Mouse (Mus musculus): ENCODE data around the gene Carnmt1. TPM values are rescaled to one million over a fixed set of nuclear protein-coding genes. Genes with fewer than 3 reads are reported as not detected.

Carnmt1 gene
- polyA plus RNA-seq (2012; ENCODE audit: insufficient read depth, insufficient read length, missing spikeins): 6.7 and 10.8 TPM in 2 replicates

GRCm38 (mm10) chr19:18670608-18671007 is at the start of gene Carnmt1:
Gene Carnmt1, plus strand, starts transcription at chr19:18670764.
- Histone ChIP-seq H3K27ac (ENCODE audit: insufficient read depth, low read depth, low read length) (peak within 1 kb of the TSS; percentile 58), H3K4me1 (ENCODE audit: control insufficient read depth, insufficient read depth, low read length) (peaks cover 21% of the 10 kb centered on the region), H3K4me3 (ENCODE audit: insufficient read depth, low read length) (peak within 1 kb of the TSS; percentile 72)
- TF ChIP-seq POLR2A (IDR thresholded peaks at IDR 0.05; ENCODE audit: borderline replicate concordance, low read depth, low read length) (no peak), CTCF (IDR thresholded peaks at IDR 0.05; ENCODE audit: low read depth, low read length) (no peak)

DNA sequence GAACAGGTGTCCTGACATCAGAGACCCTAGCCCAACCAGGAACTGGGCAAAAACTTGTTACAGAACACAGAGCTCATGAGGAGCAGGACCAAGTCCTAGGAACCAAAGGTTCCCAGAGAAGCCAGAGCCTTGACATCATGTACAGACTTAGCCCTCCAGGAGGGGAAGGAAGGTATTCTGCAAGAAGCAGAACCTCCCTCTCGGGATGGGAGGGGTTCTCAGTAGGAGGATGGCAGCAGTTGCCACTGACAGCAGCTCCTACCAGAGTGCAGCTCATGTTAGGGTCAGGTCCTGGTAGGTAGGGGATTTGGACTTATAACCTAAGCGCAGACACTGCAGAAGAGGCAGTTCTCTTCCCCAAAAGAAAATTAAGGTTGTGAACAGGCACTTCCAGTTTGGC is 46.7 kb upstream of the Carnmt1 start:
- Histone ChIP-seq H3K27ac (ENCODE audit: insufficient read depth, low read depth, low read length) (no peak overlapping the region), H3K4me1 (ENCODE audit: control insufficient read depth, insufficient read depth, low read length) (peaks cover 67% of the 10 kb centered on the region), H3K4me3 (ENCODE audit: insufficient read depth, low read length) (no peak overlapping the region)
- TF ChIP-seq CTCF (IDR thresholded peaks at IDR 0.05; ENCODE audit: low read depth, low read length): no peak
- no peak for TF ChIP-seq POLR2A (IDR thresholded peaks at IDR 0.05; ENCODE audit: borderline replicate concordance, low read depth, low read length)

DNA sequence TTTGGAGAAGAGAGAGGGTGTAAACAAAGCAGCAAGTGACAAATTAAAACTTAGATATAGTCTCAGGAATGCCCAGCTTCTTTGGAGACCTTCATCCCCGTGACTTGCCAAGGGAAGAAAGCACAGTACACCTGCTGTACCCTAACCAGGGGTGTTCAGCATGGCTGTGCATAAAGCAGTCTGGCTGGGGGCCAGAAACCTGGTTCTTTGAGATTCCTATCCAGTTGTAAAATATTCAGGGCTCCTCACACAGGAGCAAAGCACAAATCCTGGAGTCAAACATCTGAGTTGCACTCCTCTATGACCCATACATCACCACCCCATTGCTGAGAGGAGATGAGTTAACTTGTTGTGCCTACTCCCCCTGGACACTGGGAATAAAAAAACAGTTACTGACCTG is 41.0 kb upstream of the Carnmt1 start:
- TF ChIP-seq CTCF (IDR thresholded peaks at IDR 0.05; ENCODE audit: low read depth, low read length) (no peak), POLR2A (IDR thresholded peaks at IDR 0.05; ENCODE audit: borderline replicate concordance, low read depth, low read length) (no peak)
- Histone ChIP-seq H3K4me1 (ENCODE audit: control insufficient read depth, insufficient read depth, low read length) (peaks cover 31% of the 10 kb centered on the region), H3K27ac (ENCODE audit: insufficient read depth, low read depth, low read length) (no peak overlapping the region), H3K4me3 (ENCODE audit: insufficient read depth, low read length) (peak overlapping the region; percentile 23)

DNA sequence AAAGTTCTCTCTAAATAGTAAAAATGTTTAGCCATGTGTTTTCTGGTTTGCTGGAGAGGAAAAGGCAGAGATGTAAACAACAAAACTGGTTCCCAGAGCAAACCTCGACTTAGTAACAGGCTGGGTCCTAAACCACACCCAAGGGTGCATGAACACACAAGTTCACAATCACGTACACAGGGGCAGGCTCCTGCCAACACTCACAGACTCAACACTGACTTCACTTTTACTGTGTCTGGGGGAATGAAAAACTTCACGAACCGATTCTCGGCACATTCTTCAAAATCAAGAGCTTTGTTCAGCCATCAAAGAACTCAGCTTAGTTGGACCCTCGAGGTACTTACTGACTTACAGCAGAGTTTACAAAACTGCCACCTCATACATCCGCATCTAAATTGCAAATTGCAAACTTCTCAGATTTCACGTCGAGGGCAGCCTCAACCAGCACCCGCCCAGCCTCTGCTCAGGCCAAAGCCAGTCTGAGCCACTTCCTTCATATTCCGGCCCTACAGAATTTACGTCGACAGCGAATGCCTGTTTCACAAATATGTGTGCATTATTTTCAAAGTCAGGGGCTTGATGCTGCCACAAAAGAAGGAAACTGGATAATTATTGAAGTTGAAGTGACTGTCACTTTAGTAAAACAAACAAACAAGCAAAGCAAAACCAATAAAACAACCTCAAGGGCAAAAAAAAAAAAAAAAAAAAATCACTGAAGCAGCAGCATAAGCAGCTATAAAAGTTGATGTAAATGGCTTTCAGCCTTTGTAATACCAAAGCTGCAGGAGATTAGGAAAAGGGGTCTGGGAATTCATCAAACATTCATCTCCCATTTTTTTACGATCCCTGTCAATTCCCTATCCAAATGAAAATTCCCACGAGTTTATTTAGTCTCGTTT is 40.1 kb upstream of the Carnmt1 start:
- Histone ChIP-seq H3K4me1 (ENCODE audit: control insufficient read depth, insufficient read depth, low read length) (peaks cover 25% of the 10 kb centered on the region), H3K27ac (ENCODE audit: insufficient read depth, low read depth, low read length) (peak overlapping the region; percentile 95), H3K4me3 (ENCODE audit: insufficient read depth, low read length) (peak overlapping the region; percentile 83)
- no peak for TF ChIP-seq CTCF (IDR thresholded peaks at IDR 0.05; ENCODE audit: low read depth, low read length)
- TF ChIP-seq POLR2A (IDR thresholded peaks at IDR 0.05; ENCODE audit: borderline replicate concordance, low read depth, low read length): no peak

GRCm38 (mm10) chr19:18631161-18631643 is 39.4 kb upstream of the Carnmt1 start:
- no peak for TF ChIP-seq POLR2A (IDR thresholded peaks at IDR 0.05; ENCODE audit: borderline replicate concordance, low read depth, low read length)
- TF ChIP-seq CTCF (IDR thresholded peaks at IDR 0.05; ENCODE audit: low read depth, low read length): no peak
- Histone ChIP-seq H3K4me3 (ENCODE audit: insufficient read depth, low read length) (peak overlapping the region; percentile 83), H3K27ac (ENCODE audit: insufficient read depth, low read depth, low read length) (peak overlapping the region; percentile 95), H3K4me1 (ENCODE audit: control insufficient read depth, insufficient read depth, low read length) (peaks cover 22% of the 10 kb centered on the region)

GRCm38 (mm10) chr19:18631644-18632219 is 38.8 kb upstream of the Carnmt1 start, which contains the start of the genes Ostf1 and Nmrk1:
Gene Ostf1, minus strand, starts transcription at chr19:18631823.
Gene Nmrk1, plus strand, starts transcription at chr19:18631950.
- peak within 1 kb of the TSS; percentile 95 for H3K27ac ChIP-seq (ENCODE audit: insufficient read depth, low read depth, low read length)
- TF ChIP-seq CTCF (IDR thresholded peaks at IDR 0.05; ENCODE audit: low read depth, low read length) (no peak), POLR2A (IDR thresholded peaks at IDR 0.05; ENCODE audit: borderline replicate concordance, low read depth, low read length) (no peak)
- H3K4me1 ChIP-seq (ENCODE audit: control insufficient read depth, insufficient read depth, low read length): peaks cover 17% of the 10 kb centered on the region
- peak within 1 kb of the TSS; percentile 83 for H3K4me3 ChIP-seq (ENCODE audit: insufficient read depth, low read length)

GRCm38 (mm10) chr19:18632231-18633185 is 38.1 kb upstream of the Carnmt1 start:
- Histone ChIP-seq H3K4me1 (ENCODE audit: control insufficient read depth, insufficient read depth, low read length) (peaks cover 14% of the 10 kb centered on the region), H3K4me3 (ENCODE audit: insufficient read depth, low read length) (peak overlapping the region; percentile 83), H3K27ac (ENCODE audit: insufficient read depth, low read depth, low read length) (no peak overlapping the region)
- TF ChIP-seq POLR2A (IDR thresholded peaks at IDR 0.05; ENCODE audit: borderline replicate concordance, low read depth, low read length): no peak
- no peak for TF ChIP-seq CTCF (IDR thresholded peaks at IDR 0.05; ENCODE audit: low read depth, low read length)

GRCm38 (mm10) chr19:18637954-18638353 is 32.6 kb upstream of the Carnmt1 start:
- H3K27ac ChIP-seq (ENCODE audit: insufficient read depth, low read depth, low read length): no peak overlapping the region
- H3K4me3 ChIP-seq (ENCODE audit: insufficient read depth, low read length): no peak overlapping the region
- TF ChIP-seq CTCF (IDR thresholded peaks at IDR 0.05; ENCODE audit: low read depth, low read length) (no peak), POLR2A (IDR thresholded peaks at IDR 0.05; ENCODE audit: borderline replicate concordance, low read depth, low read length) (no peak)
- H3K4me1 ChIP-seq (ENCODE audit: control insufficient read depth, insufficient read depth, low read length): peaks cover 8% of the 10 kb centered on the region

DNA sequence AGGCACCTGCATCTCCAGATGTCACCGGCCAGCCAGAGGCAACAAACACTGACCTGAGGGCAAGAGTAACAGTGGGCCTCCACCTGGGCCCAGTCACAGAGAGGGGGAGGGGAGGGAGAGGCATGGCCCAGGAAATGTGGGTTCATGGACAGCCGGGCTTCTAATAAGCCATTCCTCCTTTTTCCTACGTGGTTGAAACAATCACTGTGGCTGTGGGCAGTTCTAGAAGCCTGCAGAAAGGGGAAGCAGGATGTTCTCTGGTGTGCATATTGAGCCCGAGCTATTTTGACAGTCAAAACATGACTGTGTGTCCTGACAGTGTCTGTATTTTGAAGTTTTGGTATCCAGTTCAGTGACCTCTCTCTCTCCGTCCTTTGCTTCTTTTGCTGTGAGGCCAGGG is 31.6 kb upstream of the Carnmt1 start:
- Histone ChIP-seq H3K4me1 (ENCODE audit: control insufficient read depth, insufficient read depth, low read length) (peaks cover 8% of the 10 kb centered on the region), H3K27ac (ENCODE audit: insufficient read depth, low read depth, low read length) (peak overlapping the region; percentile 33), H3K4me3 (ENCODE audit: insufficient read depth, low read length) (no peak overlapping the region)
- no peak for TF ChIP-seq POLR2A (IDR thresholded peaks at IDR 0.05; ENCODE audit: borderline replicate concordance, low read depth, low read length)
- TF ChIP-seq CTCF (IDR thresholded peaks at IDR 0.05; ENCODE audit: low read depth, low read length): no peak

Data from bone marrow macrophage, adult 2 months (primary cell).